Mouse (Mus musculus) heart, adult 2 months (tissue): Measurements from ENCODE around the gene Irf6.

ENCODE experiments used
- CTCF ChIP-seq: fragments of 200-600 bp; IDR thresholded peaks from 2 replicates; pipeline ENCODE4 v1.8.1; 2022; ENCODE audit warnings: antibody characterized with exemption, mild to moderate bottlenecking, moderate library complexity
- POLR2A ChIP-seq: fragments of 200-500 bp; IDR thresholded peaks from 2 replicates; pipeline ENCODE4 v1.6.1; 2011; ENCODE audit warnings: mild to moderate bottlenecking, low read depth, low read length, control low read depth; ENCODE audit not compliant: insufficient read depth

DNA sequence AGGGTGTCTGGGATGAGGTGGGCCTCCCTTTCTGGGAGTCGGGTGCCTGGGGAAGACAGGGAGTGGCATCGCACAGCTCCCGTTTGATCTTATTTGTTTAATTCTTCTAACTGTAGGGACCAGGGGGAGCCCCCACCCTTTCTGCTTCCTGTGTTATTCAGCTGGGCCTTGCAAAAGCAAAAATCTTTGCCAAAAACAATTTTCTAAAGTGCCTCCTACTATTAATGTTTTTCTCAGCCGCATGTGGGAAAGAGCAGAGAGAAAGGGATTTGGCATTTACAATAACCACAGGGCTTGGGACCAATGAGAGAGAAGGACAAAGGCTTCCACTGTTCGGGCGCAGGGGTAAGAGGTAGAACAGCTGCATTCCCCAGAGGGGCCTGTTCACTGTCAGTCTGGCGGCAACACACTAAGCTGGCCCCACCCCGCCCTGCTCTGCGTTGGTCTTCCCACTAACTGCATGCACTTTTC is 36.3 kb downstream of the Irf6 start:
- no peak for TF ChIP-seq CTCF
- TF ChIP-seq POLR2A: no peak
